Mouse (Mus musculus): ENCODE measurements around the gene Rxfp4. TPM values are rescaled to one million over a fixed set of nuclear protein-coding genes. Genes with fewer than 3 reads are reported as not detected.

Gene Rxfp4
- polyA plus RNA-seq (2015; fragmentation: Illumina TruSeq; extraction: RNeasy Lipid Tissue Mini Kit (QIAGEN cat#74804); ENCODE audit: insufficient read depth, low read depth, low replicate concordance) = not detected

DNA sequence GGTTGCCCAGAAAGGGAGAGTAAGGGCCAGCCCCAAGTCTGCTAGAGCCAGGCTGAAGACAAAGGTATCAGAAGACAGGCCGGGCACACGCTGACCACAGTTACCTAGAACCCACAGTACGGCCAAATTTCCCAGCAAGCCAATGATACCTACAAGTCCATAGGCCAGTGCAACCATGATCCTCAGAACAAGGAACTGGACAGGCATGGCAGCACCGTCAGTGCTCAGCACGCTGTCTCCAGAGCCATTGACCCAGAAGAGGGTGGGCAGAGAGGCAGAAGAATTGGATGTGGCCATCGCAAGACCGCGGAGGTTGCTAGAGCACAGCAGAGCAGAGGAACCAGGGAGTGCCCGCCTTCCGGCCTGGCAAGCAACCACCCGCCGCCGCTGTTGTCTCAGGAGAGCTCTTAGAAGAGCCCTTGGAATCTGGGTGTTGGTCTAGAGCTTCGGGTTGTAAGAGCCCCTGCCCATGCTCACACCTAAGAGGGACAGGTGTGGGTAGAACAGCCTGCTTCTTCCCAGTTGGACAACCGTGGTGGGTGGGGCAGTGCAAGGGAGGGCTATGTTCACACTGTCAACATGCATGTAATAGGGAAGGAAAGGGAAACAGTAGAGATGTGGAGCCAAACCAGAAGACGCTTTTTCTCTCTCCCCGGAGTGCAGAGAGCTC is at the start of gene Rxfp4:
Gene Rxfp4, minus strand, starts transcription at position 297 of the 670 bp plus-strand sequence.

DNA sequence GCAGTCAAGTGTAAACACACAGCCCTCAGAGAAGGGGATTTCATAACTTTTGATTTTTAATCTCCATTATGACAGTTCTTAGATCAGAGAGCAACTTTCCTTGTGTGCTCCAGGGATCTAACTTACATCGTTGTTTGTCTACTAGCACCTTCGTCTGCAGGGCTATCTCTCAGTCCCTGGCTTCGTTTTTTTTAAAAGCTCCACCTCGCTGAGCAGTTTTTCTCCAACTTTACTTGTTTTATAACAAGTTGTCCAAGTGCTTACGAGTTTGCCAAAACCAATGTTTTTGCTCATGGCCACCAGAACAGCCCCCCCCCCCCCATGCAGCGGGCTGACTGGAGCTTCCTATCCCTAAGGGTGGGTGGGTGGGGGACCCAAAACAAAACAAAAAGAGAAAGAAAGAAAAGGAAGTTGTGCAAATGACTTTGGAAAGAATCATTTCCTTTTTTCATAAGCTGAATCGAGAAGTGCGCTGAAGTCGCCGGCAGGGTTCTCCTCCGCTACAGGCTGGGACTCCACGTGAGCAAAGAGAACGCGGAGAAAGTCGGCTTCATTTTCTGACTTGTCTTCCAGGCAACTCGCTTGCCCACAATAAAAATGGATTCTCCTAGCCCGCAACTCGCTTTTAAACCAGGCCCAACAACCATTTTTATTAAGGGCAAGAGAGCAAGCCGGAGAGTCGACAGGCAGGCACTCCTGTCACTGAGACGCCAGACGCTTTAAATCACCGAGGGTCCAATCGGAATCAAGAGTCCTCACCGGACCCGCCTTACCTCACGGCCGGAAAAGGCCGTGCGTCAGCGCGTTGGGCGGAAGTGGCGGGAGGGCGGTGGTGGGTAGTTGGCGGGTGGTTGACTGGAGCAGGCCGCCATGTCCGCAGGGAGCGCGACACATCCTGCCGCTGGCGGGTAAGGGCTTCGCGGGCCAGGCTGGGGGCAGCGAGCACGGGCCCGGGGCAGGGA is 32.3 kb upstream of the Rxfp4 start, which contains the start of gene Khdc4:
Gene Khdc4, plus strand, starts transcription at position 824 of the 962 bp plus-strand sequence.

GRCm38 (mm10) chr3:88605666-88606065 is 47.3 kb downstream of the Rxfp4 start, which contains the start of gene Arhgef2:
Arhgef2 (plus strand) TSS chr3:88605966.

Other genes starting within 250 kb of the Rxfp4 start
- 2.7 TPM for gene Pmf1, start 242.8 kb downstream of the Rxfp4 start, polyA plus RNA-seq (2015; fragmentation: Illumina TruSeq; extraction: RNeasy Lipid Tissue Mini Kit (QIAGEN cat#74804); ENCODE audit: insufficient read depth, low read depth, low replicate concordance)
- gene Slc25a44, start 228.0 kb downstream of the Rxfp4 start, polyA plus RNA-seq (2015; fragmentation: Illumina TruSeq; extraction: RNeasy Lipid Tissue Mini Kit (QIAGEN cat#74804); ENCODE audit: insufficient read depth, low read depth, low replicate concordance) = 5.0 TPM
- 8.8 TPM for gene Sema4a, start 192.0 kb downstream of the Rxfp4 start, polyA plus RNA-seq (2015; fragmentation: Illumina TruSeq; extraction: RNeasy Lipid Tissue Mini Kit (QIAGEN cat#74804); ENCODE audit: insufficient read depth, low read depth, low replicate concordance)
- 18.2 TPM for gene Lmna, start 143.2 kb downstream of the Rxfp4 start, polyA plus RNA-seq (2015; fragmentation: Illumina TruSeq; extraction: RNeasy Lipid Tissue Mini Kit (QIAGEN cat#74804); ENCODE audit: insufficient read depth, low read depth, low replicate concordance)
- 0.13 TPM for gene Mex3a, start 120.7 kb downstream of the Rxfp4 start, polyA plus RNA-seq (2015; fragmentation: Illumina TruSeq; extraction: RNeasy Lipid Tissue Mini Kit (QIAGEN cat#74804); ENCODE audit: insufficient read depth, low read depth, low replicate concordance)
- gene Rab25, start 104.8 kb downstream of the Rxfp4 start, polyA plus RNA-seq (2015; fragmentation: Illumina TruSeq; extraction: RNeasy Lipid Tissue Mini Kit (QIAGEN cat#74804); ENCODE audit: insufficient read depth, low read depth, low replicate concordance) = 9.4 TPM
- 43.4 TPM for gene Lamtor2, start 100.1 kb downstream of the Rxfp4 start, polyA plus RNA-seq (2015; fragmentation: Illumina TruSeq; extraction: RNeasy Lipid Tissue Mini Kit (QIAGEN cat#74804); ENCODE audit: insufficient read depth, low read depth, low replicate concordance)
- 17.2 TPM for gene Ubqln4, start 99.4 kb downstream of the Rxfp4 start, polyA plus RNA-seq (2015; fragmentation: Illumina TruSeq; extraction: RNeasy Lipid Tissue Mini Kit (QIAGEN cat#74804); ENCODE audit: insufficient read depth, low read depth, low replicate concordance)
- 80.4 TPM for gene Ssr2, start 77.3 kb downstream of the Rxfp4 start, polyA plus RNA-seq (2015; fragmentation: Illumina TruSeq; extraction: RNeasy Lipid Tissue Mini Kit (QIAGEN cat#74804); ENCODE audit: insufficient read depth, low read depth, low replicate concordance)
- gene Arhgef2, start 47.2 kb downstream of the Rxfp4 start, polyA plus RNA-seq (2015; fragmentation: Illumina TruSeq; extraction: RNeasy Lipid Tissue Mini Kit (QIAGEN cat#74804); ENCODE audit: insufficient read depth, low read depth, low replicate concordance) = 23.6 TPM
- 16.3 TPM for gene Khdc4, start 32.7 kb upstream of the Rxfp4 start, polyA plus RNA-seq (2015; fragmentation: Illumina TruSeq; extraction: RNeasy Lipid Tissue Mini Kit (QIAGEN cat#74804); ENCODE audit: insufficient read depth, low read depth, low replicate concordance)
- gene Rit1, start 63.7 kb upstream of the Rxfp4 start, polyA plus RNA-seq (2015; fragmentation: Illumina TruSeq; extraction: RNeasy Lipid Tissue Mini Kit (QIAGEN cat#74804); ENCODE audit: insufficient read depth, low read depth, low replicate concordance) = 10.9 TPM
- 3.0 TPM for gene Syt11, start 122.0 kb upstream of the Rxfp4 start, polyA plus RNA-seq (2015; fragmentation: Illumina TruSeq; extraction: RNeasy Lipid Tissue Mini Kit (QIAGEN cat#74804); ENCODE audit: insufficient read depth, low read depth, low replicate concordance)
- gene Gon4l, start 182.1 kb upstream of the Rxfp4 start, polyA plus RNA-seq (2015; fragmentation: Illumina TruSeq; extraction: RNeasy Lipid Tissue Mini Kit (QIAGEN cat#74804); ENCODE audit: insufficient read depth, low read depth, low replicate concordance) = 7.9 TPM

All from pancreas, adult 10 weeks (tissue).